Mouse (Mus musculus): ENCODE results near the gene Ankdd1a. TPM values are rescaled to one million over a fixed set of nuclear protein-coding genes. Genes with fewer than 3 reads are reported as not detected.

Gene Ankdd1a
- polyA plus RNA-seq, 1 experiment: not detected

DNA sequence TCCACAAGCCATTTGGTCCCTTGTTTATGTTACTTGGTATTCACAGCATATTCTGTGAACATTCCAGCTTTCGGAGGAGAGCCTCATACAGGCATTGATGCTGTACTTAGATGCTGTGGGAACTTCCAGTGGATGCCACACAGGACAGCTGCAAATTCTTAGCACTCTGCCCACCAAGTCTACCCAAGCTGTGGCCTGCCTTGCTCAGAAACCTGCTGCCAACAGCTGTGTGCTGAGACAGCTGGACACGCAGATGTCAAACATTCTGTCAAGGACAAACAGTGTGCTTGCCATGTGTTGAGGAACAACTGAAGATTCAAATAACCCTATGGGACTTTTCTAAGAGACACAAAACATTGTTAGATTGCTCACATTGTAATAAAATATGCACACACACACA is 61.0 kb downstream of the Ankdd1a start:
- H3K4me3 ChIP-seq (ENCODE audit: control insufficient read depth, low read depth, low read length): no peak overlapping the region
- no peak overlapping the region for H3K27ac ChIP-seq (ENCODE audit: control insufficient read depth, insufficient read depth, low read depth, low read length)
- H3K4me1 ChIP-seq (ENCODE audit: control insufficient read depth, insufficient read depth, low read length): peaks cover 11% of the 10 kb centered on the region
- H3K27me3 ChIP-seq (ENCODE audit: control insufficient read depth, insufficient read depth, low read length): no peaks in the 10 kb centered on the region
- no peak for TF ChIP-seq CTCF (IDR thresholded peaks at IDR 0.05; ENCODE audit: control insufficient read depth, insufficient read depth, insufficient replicate concordance, low read depth, low read length)
- TF ChIP-seq POLR2A (IDR thresholded peaks at IDR 0.05; ENCODE audit: control insufficient read depth, low read depth, low read length): no peak
- H3K36me3 ChIP-seq (ENCODE audit: control insufficient read depth, insufficient read depth, low read length): no peaks in the 10 kb centered on the region

- H3K36me3 ChIP-seq (ENCODE audit: control insufficient read depth, insufficient read depth, low read length): no peaks in the 10 kb centered on the region
- H3K4me1 ChIP-seq (ENCODE audit: control insufficient read depth, insufficient read depth, low read length): no peaks in the 10 kb centered on the region
- no peak overlapping the region for H3K27ac ChIP-seq (ENCODE audit: control insufficient read depth, insufficient read depth, low read depth, low read length)
- H3K4me3 ChIP-seq (ENCODE audit: control insufficient read depth, low read depth, low read length): no peak overlapping the region
- TF ChIP-seq CTCF (IDR thresholded peaks at IDR 0.05; ENCODE audit: control insufficient read depth, insufficient read depth, insufficient replicate concordance, low read depth, low read length) (no peak), POLR2A (IDR thresholded peaks at IDR 0.05; ENCODE audit: control insufficient read depth, low read depth, low read length) (no peak)
- no peaks in the 10 kb centered on the region for H3K27me3 ChIP-seq (ENCODE audit: control insufficient read depth, insufficient read depth, low read length)
Observed at GRCm38 (mm10) chr9:65447951-65448350, 72.0 kb downstream of the Ankdd1a start.

GRCm38 (mm10) chr9:65444692-65445091 is 75.3 kb downstream of the Ankdd1a start:
- no peaks in the 10 kb centered on the region for H3K4me1 ChIP-seq (ENCODE audit: control insufficient read depth, insufficient read depth, low read length)
- H3K27ac ChIP-seq (ENCODE audit: control insufficient read depth, insufficient read depth, low read depth, low read length): no peak overlapping the region
- no peak overlapping the region for H3K4me3 ChIP-seq (ENCODE audit: control insufficient read depth, low read depth, low read length)
- no peaks in the 10 kb centered on the region for H3K36me3 ChIP-seq (ENCODE audit: control insufficient read depth, insufficient read depth, low read length)
- H3K27me3 ChIP-seq (ENCODE audit: control insufficient read depth, insufficient read depth, low read length): no peaks in the 10 kb centered on the region
- TF ChIP-seq POLR2A (IDR thresholded peaks at IDR 0.05; ENCODE audit: control insufficient read depth, low read depth, low read length): no peak
- TF ChIP-seq CTCF (IDR thresholded peaks at IDR 0.05; ENCODE audit: control insufficient read depth, insufficient read depth, insufficient replicate concordance, low read depth, low read length): no peak

Other genes with a start within 250 kb of the Ankdd1a start
- gene Clpx, start 225.9 kb downstream of the Ankdd1a start, polyA plus RNA-seq (2012; rRNA removed): 45.4 and 50.4 TPM in 2 replicates
- 10.4 and 10.9 TPM in 2 replicates for gene Pdcd7, start 174.1 kb downstream of the Ankdd1a start, polyA plus RNA-seq (2012; rRNA removed)
- 0.77 and 1.3 TPM in 2 replicates for gene Ubap1l, start 159.2 kb downstream of the Ankdd1a start, polyA plus RNA-seq (2012; rRNA removed)
- gene Kbtbd13, start 128.5 kb downstream of the Ankdd1a start, polyA plus RNA-seq (2012; rRNA removed): 0.18 and 0.23 TPM in 2 replicates
- gene Rasl12, start 121.7 kb downstream of the Ankdd1a start, polyA plus RNA-seq (2012; rRNA removed): 5.5 and 6.6 TPM in 2 replicates
- not detected in 2 replicates for gene Slc51b, start 97.2 kb downstream of the Ankdd1a start, polyA plus RNA-seq (2012; rRNA removed)
- 6.1 and 7.4 TPM in 2 replicates for gene Mtfmt, start 84.4 kb downstream of the Ankdd1a start, polyA plus RNA-seq (2012; rRNA removed)
- 10.1 and 10.8 TPM in 2 replicates for gene Spg21, start 59.2 kb downstream of the Ankdd1a start, polyA plus RNA-seq (2012; rRNA removed)
- gene Plekho2, start 59.8 kb upstream of the Ankdd1a start, polyA plus RNA-seq (2012; rRNA removed): 67.0 and 72.5 TPM in 2 replicates
- 0.40 and 0.79 TPM in 2 replicates for gene Pif1, start 67.0 kb upstream of the Ankdd1a start, polyA plus RNA-seq (2012; rRNA removed)
- 11.5 and 14.1 TPM in 2 replicates for gene Rbpms2, start 109.5 kb upstream of the Ankdd1a start, polyA plus RNA-seq (2012; rRNA removed)
- 147 and 148 TPM in 2 replicates for gene Oaz2, start 147.8 kb upstream of the Ankdd1a start, polyA plus RNA-seq (2012; rRNA removed)